Mouse (Mus musculus) right cerebral cortex, adult 2 months (tissue): Measurements from ENCODE around the gene Cpt1b.

Experiments
- DNase-seq, 2 experiments: peaks; one replicate each; pipeline ENCODE4 v3.0.0; 2021 to 2022; ENCODE audit warnings: low spot score in 2 of 2

Cpt1b gene

DNA sequence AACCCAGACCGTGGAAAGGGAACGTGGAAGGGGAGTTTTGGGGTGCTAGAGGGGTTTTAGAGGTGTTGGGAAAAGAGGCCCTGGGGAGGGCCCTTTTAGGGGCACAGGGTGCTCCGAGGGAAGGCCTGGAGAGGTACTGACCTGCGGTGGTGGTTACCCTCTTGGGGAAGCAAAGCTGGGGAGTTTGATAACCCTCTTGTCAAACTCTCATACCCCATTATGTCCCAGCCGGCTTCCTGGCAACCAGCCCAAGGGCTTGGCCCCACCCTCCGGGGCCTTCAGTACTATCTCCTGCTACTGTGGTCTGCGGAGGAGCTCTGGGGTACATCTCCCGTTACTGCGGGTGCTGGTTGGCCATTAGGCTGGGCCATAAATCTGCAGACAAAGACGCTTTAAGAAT lies 46.2 kb downstream of the Cpt1b start:
- no peak for DNase-seq

DNA sequence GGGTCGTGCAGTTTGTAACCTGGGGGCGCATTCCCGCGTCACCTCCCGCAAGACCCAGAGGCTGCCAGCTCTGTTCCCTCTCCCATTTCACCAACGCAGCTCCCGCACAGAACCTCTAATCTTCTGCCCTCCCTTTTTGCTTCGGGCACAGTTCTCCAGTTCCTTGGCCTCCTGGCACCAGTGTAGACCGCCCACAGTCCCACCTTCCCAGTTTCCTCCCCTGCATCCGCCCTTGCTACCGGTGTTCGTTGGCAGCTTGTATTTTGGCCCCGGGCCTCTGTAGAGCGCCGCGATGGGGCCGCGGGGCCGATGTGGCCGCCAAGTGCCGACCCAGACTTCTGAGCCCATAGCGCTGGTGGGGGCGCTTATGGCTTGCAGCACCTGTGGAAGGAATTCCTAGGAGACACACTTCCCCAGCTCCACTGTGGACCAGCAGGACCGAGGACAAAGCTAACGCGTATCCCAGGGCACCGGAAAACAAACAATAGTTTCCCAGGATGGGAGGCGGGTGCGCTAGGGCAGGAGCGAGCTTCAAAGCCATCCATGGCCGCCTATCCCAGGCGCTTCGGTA lies 46.7 kb downstream of the Cpt1b start, which contains the start of gene Odf3b:
Gene Odf3b (minus strand): TSS at position 452 of the 571 bp plus-strand sequence.
- no peak for DNase-seq

DNA sequence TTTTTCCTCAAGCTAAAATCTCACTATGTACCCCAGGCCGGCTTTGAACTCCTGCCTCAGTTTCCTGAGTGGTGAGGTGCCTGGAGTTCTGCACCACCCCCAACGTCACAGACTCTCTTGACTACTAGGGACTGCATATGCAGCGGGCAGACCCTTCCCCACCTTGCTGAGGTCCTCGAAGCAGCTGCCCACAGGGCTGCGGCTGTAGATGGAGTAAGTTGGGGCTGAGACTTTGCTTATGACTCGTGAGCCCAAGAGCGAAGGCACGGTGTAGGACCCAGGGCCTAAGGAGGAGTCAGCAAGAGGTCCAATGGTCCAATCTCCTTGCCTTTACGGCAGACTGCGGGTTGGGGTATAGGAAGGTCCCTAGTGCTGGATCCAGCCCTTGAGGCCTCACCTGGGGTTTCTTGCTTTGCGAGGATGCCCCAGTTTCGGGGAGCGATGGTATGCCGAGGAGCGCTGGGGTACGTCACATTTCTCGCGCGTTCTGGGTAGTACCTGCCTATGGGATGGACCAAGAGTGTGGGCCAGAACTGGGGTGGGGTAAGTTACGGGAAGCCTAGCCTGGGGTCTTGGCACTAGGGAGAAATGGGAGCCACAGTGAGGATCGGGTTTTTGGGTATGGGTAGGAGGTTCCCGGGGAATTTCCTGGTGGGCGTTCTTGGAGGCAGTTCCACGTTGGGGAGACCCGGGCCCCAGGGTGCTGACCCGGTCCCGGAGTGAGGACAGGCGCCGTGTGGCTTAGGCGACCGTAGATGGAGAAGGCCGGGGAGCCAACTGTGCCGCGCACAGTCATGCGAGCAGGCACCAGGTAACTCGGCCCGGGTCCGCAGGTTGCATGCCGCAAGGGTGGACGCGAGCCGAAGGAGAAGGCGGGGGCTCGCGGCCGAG lies 47.5 kb downstream of the Cpt1b start:
- DNase-seq, result no peak

DNA sequence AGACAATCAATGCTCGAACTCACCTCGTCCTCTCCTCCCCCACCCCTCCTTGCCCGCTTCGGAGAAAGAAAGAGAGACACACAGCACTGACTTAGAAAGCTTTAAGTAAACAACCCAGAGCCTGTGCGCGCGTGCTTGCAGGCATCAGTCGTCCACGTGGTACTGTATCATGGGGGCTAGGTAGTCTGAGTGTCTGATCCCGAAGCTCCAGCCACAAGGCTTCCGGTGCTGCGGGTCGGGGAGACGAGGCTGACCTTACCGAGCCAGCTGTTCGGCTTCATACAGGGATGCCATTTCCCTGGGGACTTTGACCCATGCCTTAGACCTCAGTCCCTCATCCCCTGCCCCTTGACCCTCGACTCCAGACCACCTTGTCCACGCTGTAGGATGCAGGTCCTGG lies 48.3 kb downstream of the Cpt1b start:
- no peak for DNase-seq

DNA sequence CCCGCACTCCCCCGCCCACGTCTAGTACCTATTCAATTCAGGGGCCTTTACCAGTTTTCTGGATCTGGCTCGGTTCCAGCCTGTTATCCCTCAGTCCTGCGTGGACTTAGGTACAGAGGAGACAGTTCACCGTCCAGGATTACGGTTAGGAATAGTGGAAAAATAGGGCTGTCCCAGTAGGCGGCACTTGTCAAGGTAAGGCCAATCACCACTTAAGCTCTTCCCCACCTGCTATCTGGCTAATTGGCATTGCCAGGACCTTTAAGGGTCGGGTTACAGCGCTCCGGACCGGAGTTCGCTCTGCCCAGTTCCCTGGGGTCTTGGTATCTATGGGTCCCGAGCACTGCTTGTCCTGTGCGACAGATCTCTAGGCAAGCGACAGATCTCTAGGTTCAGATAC lies 48.7 kb downstream of the Cpt1b start, which contains the start of gene Tymp:
Gene Tymp (minus strand): TSS at position 83 of the 400 bp plus-strand sequence.
- no peak for DNase-seq

DNA sequence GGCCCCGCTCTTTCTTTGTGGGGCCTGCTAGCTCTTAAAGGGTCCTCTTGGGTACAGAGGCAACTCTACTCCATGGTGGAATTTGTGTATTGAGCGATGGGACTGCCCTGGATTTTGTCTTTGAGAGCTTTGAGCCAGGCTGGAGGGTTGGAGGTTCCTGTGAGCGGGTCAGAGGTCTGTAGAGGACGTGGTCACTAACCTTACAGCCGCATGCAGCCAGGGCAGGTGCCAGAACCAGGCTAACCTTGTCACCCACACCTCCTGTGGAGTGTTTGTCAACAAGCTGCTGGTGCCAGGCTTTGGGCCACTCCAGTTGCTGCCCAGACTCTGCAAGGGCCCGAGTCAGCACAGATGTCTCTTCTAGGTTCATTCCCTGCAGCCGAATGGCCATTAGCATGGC lies 49.6 kb downstream of the Cpt1b start:
- DNase-seq, result no peak

DNA sequence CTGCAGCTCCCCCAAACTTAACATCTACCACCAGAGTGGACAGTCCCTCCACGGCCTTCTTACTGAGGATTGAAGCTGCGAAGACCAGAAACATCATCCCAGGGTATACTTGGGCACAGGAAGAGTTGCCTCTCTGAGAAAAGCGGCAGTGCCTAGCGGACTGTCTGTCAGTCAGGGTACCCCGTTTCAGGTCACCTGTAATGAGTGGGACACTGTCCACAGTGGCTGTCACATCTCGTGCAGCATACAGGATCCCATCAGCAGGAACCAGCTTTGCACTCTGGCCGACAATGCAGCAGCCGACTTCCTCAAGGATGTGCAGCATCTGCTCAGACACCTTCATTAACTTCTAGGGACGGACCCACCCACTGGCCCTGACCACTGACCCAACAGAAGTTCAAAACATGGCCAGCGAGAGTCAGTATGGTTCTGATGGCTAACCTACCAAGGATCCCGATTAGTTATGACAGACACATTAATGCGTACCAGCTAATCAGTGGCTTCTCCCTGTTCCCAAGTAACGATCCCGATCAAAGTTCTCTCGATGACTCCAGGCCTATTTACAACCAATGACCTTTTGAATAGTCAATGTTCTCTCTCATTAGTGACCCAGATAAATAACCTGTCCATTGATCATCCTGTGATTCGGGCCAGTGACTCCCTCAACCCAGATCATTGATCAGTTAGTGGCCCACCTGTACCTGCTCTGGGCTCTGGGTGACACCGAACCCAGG lies 50.7 kb downstream of the Cpt1b start:
- DNase-seq, result no peak

DNA sequence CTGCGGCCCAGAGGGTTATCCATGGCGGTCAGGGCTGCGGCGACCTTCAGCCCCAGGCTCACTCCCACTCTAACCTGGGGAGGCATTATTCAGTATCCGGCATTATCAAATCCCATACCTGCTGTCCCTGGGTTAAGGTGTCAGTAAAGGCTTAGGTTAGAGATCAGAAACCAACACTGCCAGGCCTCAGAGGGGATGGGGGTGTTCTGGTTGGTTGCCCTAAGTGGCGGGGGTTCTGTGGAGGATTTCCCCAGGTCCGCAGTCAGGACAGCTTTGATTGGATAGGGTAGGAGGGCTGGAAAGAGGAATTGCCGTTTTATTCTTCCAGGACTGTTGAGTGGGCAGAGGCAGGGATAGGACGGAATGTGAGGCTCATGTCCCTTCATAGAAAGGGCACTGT lies 51.3 kb downstream of the Cpt1b start:
- DNase-seq, result no peak

DNA sequence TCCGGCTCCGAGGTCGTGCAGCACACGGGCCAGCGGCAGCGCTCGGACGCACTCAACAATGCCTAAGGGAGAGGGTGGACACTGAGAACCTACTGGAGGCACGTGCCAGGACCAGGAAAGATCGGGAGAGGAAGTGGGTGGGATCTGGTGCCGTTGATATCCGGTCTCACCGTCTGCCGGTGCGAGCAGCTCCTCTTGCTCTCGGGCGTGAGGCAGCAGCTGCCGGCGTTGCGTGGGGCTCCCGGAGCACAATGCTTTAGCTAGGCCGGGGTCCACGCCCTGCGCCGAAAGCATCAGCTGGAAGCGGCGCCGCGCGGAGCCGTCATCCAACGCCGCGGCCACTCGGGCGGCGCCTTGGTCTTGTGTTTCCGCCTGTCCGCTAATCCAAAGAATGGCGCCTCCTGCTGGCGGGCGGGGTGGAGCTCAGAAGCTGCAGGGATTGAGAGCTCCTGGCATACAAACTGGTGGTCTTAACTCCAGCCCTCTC lies 51.9 kb downstream of the Cpt1b start, which contains the start of gene Sco2:
Gene Sco2 (minus strand): TSS at position 85 of the 487 bp plus-strand sequence.
- peak; percentile 95 for DNase-seq

DNA sequence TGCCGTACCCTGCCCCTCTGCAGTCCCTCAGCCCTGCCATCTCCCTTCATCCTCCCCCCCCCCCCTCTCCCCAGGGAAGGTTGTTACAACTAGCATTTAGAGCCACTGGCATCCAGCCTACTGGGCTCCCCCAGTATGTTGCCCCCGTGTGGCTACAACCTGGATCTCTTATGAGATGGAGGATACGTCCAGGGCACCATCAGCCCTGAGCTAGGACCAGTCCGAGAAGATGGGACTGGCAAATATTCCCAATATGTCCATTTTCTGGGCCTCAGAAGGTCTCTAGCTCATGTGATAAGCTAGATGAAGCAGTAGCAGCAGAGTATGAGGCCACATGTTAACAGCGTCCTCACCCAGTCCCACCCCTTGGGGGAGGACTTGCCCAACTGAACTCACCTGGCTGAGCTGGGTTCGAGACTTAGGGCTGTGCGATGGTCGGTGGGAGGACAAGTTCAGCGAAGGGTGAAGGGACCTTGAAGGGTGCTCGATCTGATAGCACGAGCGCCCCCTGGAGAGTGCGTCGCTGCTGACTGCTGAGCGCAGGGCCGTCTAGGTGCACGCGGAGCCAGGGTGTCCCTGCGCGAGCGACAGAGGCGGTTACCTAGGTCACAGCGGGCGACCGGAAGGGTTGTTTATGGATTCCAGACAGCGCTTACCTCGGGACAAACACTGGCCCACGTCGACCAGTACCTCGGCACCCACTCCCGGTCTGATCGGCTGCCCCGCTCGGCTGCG lies 52.5 kb downstream of the Cpt1b start:
- DNase-seq, result peak; percentile 86 to 89

DNA sequence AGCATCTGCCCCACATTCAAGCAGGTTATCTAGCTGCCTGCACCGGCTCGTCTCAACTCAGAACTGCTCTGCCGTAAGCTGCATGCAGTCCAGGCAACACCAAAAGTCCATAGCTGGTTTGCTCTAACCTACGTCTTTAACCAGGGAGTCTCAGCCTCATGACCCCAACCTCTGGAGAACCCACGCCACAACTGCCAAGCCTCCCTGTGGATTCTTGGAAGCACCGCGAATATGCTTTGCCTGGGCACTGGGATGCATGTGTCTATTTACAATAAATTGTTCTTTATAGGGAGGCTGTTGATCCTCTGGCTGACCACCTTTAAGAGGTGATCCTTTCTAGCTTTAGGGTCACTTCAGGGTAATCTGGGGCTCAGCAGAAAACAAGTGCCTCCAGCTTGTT lies 53.1 kb downstream of the Cpt1b start:
- no peak for DNase-seq

DNA sequence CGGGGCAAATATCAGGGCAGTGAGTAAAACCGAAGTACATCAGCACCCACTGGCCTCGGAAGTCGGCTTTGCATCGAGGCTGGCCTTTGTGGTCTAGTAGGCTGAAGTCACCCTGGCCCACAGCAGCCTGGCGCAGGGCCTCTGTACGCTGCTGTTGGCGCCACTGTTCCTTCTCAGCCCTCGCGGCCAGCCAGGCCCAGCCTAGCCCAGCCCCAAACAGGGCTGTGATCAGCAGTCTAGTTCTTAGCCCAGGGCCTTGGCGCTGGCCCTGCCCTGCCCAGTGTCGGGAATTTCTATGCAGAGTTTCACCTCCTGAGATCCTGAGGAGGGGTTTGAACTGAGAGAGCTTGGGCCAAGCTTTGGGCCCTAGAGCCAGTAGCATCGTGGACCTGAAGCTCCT lies 53.6 kb downstream of the Cpt1b start:
- no peak for DNase-seq
